Mouse (Mus musculus) forebrain, embryonic 11.5 days (tissue): ENCODE data around the gene Terf2ip. TPM values are rescaled to one million over a fixed set of nuclear protein-coding genes. Genes with fewer than 3 reads are reported as not detected.

Source experiments
- ATAC-seq: fragments of 200-750 bp; cut with Nextera tagmentation; replicated peaks from 2 replicates; pipeline ENCODE4 v1.8.0; 2017; ENCODE audit warnings: moderate TSS enrichment; ENCODE audit not compliant: low FRiP score
- DNase-seq: peaks from one replicate; pipeline ENCODE4 v3.0.0-alpha.2; 2017; ENCODE audit warnings: low spot score
- H3K27ac ChIP-seq: fragments of 300-500 bp; sonication (generic); 2 replicates; pipeline ENCODE4 v1.5.1; 2014; ENCODE audit warnings: low read depth, low read length
- H3K27me3 ChIP-seq: fragments of 300-500 bp; sonication (generic); 2 replicates; pipeline ENCODE4 v1.6.1; 2014; ENCODE audit warnings: mild to moderate bottlenecking, low read length, mixed read lengths; ENCODE audit not compliant: control insufficient read depth, insufficient read depth
- H3K36me3 ChIP-seq: fragments of 300-500 bp; sonication (generic); 2 replicates; pipeline ENCODE4 v1.6.1; 2014; ENCODE audit warnings: mild to moderate bottlenecking, low read length, moderate library complexity, mixed read lengths; ENCODE audit not compliant: control insufficient read depth, insufficient read depth
- H3K4me1 ChIP-seq: fragments of 300-500 bp; sonication (generic); replicated peaks from 2 replicates; pipeline ENCODE4 v1.6.1; 2014; ENCODE audit warnings: low read length, mixed read lengths; ENCODE audit not compliant: control insufficient read depth, insufficient read depth
- H3K4me2 ChIP-seq: fragments of 300-500 bp; sonication (generic); 2 replicates; pipeline ENCODE4 v1.6.1; 2014; ENCODE audit warnings: low read depth, mild to moderate bottlenecking, low read length, moderate library complexity, mixed read lengths; ENCODE audit not compliant: severe bottlenecking
- H3K4me3 ChIP-seq: fragments of 300-500 bp; sonication (generic); 2 replicates; pipeline ENCODE4 v1.5.1; 2014; ENCODE audit warnings: low read depth, low read length
- H3K9ac ChIP-seq: fragments of 300-500 bp; sonication (generic); 2 replicates; pipeline ENCODE4 v1.6.1; 2014; ENCODE audit warnings: low read length
- H3K9me3 ChIP-seq: fragments of 300-500 bp; sonication (generic); 2 replicates; pipeline ENCODE4 v1.6.1; 2016; ENCODE audit warnings: low read length, mixed read lengths; ENCODE audit not compliant: control insufficient read depth
- WGBS: fragments of 180-500 bp; shearing (Covaris S2); extraction: QIAGEN DNeasy Blood & Tissue Kit; methylation state at CpG from one replicate; pipeline ENCODE4 v1.1.7; 2014; 5-methylcytosine and 5-hydroxymethylcytosine counted together
- polyA plus RNA-seq: library from polyadenylated mRNA; unstranded; fragments of >200 nt; fragmentation: Nextera tagmentation; extraction: Ambion mirVana; gene quantifications from 2 replicates; pipeline ENCODE4 v1.2.1, GENCODE M21; 2014

Gene Terf2ip
- polyA plus RNA-seq, 1 experiment from 2014 or later, result 33.9 TPM

GRCm38 (mm10) chr8:111968991-111969390 is 42.2 kb upstream of the Terf2ip start:
- H3K9me3 ChIP-seq, result no peaks in the 10 kb centered on the region
- no peak overlapping the region for H3K27ac ChIP-seq
- no peak overlapping the region for H3K4me2 ChIP-seq
- ATAC-seq, result no peak
- H3K4me1 ChIP-seq, result no peaks in the 10 kb centered on the region
- no peaks in the 10 kb centered on the region; the same call in 1 of the 2 replicates for H3K36me3 ChIP-seq
- H3K9ac ChIP-seq, result no peak overlapping the region
- H3K4me3 ChIP-seq, result no peak overlapping the region
- DNase-seq, result no peak
- no peaks in the 10 kb centered on the region for H3K27me3 ChIP-seq
- WGBS, result 25% methylated on average over 5 of the region's 5 CpGs

- H3K36me3 ChIP-seq, result no peaks in the 10 kb centered on the region; the same call in 1 of the 2 replicates
- no peaks in the 10 kb centered on the region; the same call in 1 of the 2 replicates for H3K9me3 ChIP-seq
- no peak overlapping the region for H3K4me3 ChIP-seq
- H3K4me1 ChIP-seq, result no peaks in the 10 kb centered on the region
- no peak overlapping the region for H3K9ac ChIP-seq
- DNase-seq (no peak), ATAC-seq (no peak)
- H3K4me2 ChIP-seq, result no peak overlapping the region
- H3K27me3 ChIP-seq, result no peaks in the 10 kb centered on the region
- 96% methylated on average over 12 of the region's 12 CpGs for WGBS
- H3K27ac ChIP-seq, result no peak overlapping the region
Measured at GRCm38 (mm10) chr8:111974138-111974537, 37.1 kb upstream of the Terf2ip start.

GRCm38 (mm10) chr8:111975706-111976105 is 35.5 kb upstream of the Terf2ip start:
- no peak overlapping the region for H3K9ac ChIP-seq
- DNase-seq (no peak), ATAC-seq (no peak)
- H3K4me1 ChIP-seq, result no peaks in the 10 kb centered on the region
- H3K4me2 ChIP-seq, result no peak overlapping the region
- H3K4me3 ChIP-seq, result no peak overlapping the region
- H3K9me3 ChIP-seq, result no peaks in the 10 kb centered on the region; the same call in 1 of the 2 replicates
- no peaks in the 10 kb centered on the region for H3K27me3 ChIP-seq
- H3K36me3 ChIP-seq, result no peaks in the 10 kb centered on the region; the same call in 1 of the 2 replicates
- WGBS, result 97% methylated on average over 2 of the region's 2 CpGs
- no peak overlapping the region for H3K27ac ChIP-seq

GRCm38 (mm10) chr8:111976326-111976725 is 34.9 kb upstream of the Terf2ip start:
- DNase-seq (no peak), ATAC-seq (no peak)
- 86% methylated on average over 2 of the region's 2 CpGs for WGBS
- no peaks in the 10 kb centered on the region for H3K4me1 ChIP-seq
- no peaks in the 10 kb centered on the region for H3K27me3 ChIP-seq
- H3K36me3 ChIP-seq, result no peaks in the 10 kb centered on the region; the same call in 1 of the 2 replicates
- H3K27ac ChIP-seq, result no peak overlapping the region
- H3K4me2 ChIP-seq, result no peak overlapping the region
- no peak overlapping the region for H3K9ac ChIP-seq
- no peak overlapping the region for H3K4me3 ChIP-seq
- no peaks in the 10 kb centered on the region; the same call in 1 of the 2 replicates for H3K9me3 ChIP-seq

GRCm38 (mm10) chr8:111978147-111978546 is 33.1 kb upstream of the Terf2ip start:
- Histone ChIP-seq H3K4me1 (no peaks in the 10 kb centered on the region), H3K27ac (no peak overlapping the region), H3K9me3 (no peaks in the 10 kb centered on the region; the same call in 1 of the 2 replicates), H3K9ac (no peak overlapping the region), H3K4me2 (no peak overlapping the region), H3K36me3 (no peaks in the 10 kb centered on the region; the same call in 1 of the 2 replicates), H3K4me3 (no peak overlapping the region), H3K27me3 (no peaks in the 10 kb centered on the region)
- ATAC-seq (no peak), DNase-seq (no peak)
- 90% methylated on average over 10 of the region's 10 CpGs for WGBS

- no peak for ATAC-seq
- no peak for DNase-seq
- Histone ChIP-seq H3K4me2 (no peak overlapping the region), H3K27ac (no peak overlapping the region), H3K36me3 (no peaks in the 10 kb centered on the region; the same call in 1 of the 2 replicates), H3K9me3 (no peaks in the 10 kb centered on the region), H3K4me1 (no peaks in the 10 kb centered on the region), H3K27me3 (no peaks in the 10 kb centered on the region), H3K9ac (no peak overlapping the region), H3K4me3 (no peak overlapping the region)
- WGBS, result 82% methylated on average over 7 of the region's 7 CpGs
Measured at GRCm38 (mm10) chr8:111982116-111982515, 29.1 kb upstream of the Terf2ip start.

- Histone ChIP-seq H3K9me3 (no peaks in the 10 kb centered on the region), H3K27ac (no peak overlapping the region), H3K4me1 (no peaks in the 10 kb centered on the region), H3K4me2 (no peak overlapping the region), H3K27me3 (no peaks in the 10 kb centered on the region), H3K36me3 (peaks cover 3% of the 10 kb centered on the region; the same call in 1 of the 2 replicates), H3K9ac (no peak overlapping the region), H3K4me3 (no peak overlapping the region)
- DNase-seq (no peak), ATAC-seq (no peak)
- WGBS, result 90% methylated on average over 10 of the region's 10 CpGs
Measured at GRCm38 (mm10) chr8:111984511-111984910, 26.7 kb upstream of the Terf2ip start.

GRCm38 (mm10) chr8:111989911-111990310 is 21.3 kb upstream of the Terf2ip start:
- no peaks in the 10 kb centered on the region for H3K9me3 ChIP-seq
- H3K4me2 ChIP-seq, result no peak overlapping the region
- H3K4me3 ChIP-seq, result no peak overlapping the region
- no peak overlapping the region for H3K27ac ChIP-seq
- DNase-seq (peak; percentile 85), ATAC-seq (no peak; the same call in 1 of the 2 replicates)
- H3K4me1 ChIP-seq, result no peaks in the 10 kb centered on the region; the same call in 1 of the 2 replicates
- H3K9ac ChIP-seq, result no peak overlapping the region
- WGBS, result 21% methylated on average over 7 of the region's 7 CpGs
- H3K36me3 ChIP-seq, result peaks cover 14% of the 10 kb centered on the region
- H3K27me3 ChIP-seq, result no peaks in the 10 kb centered on the region

GRCm38 (mm10) chr8:111991278-111991677 is 19.9 kb upstream of the Terf2ip start:
- ATAC-seq, result no peak
- peak overlapping the region; percentile 82 for H3K9ac ChIP-seq
- no peaks in the 10 kb centered on the region for H3K9me3 ChIP-seq
- no peak for DNase-seq
- 73% methylated on average over 8 of the region's 8 CpGs for WGBS
- no peaks in the 10 kb centered on the region; the same call in 1 of the 2 replicates for H3K4me1 ChIP-seq
- peak overlapping the region; percentile 74 for H3K4me2 ChIP-seq
- no peak overlapping the region for H3K27ac ChIP-seq
- H3K4me3 ChIP-seq, result peak overlapping the region; percentile 74
- H3K36me3 ChIP-seq, result peaks cover 17% of the 10 kb centered on the region
- H3K27me3 ChIP-seq, result no peaks in the 10 kb centered on the region
